Mouse (Mus musculus): ENCODE results near the gene Dock9. TPM values are rescaled to one million over a fixed set of nuclear protein-coding genes. Genes with fewer than 3 reads are reported as not detected.

Gene Dock9
- polyA plus RNA-seq, 1 experiment: 2.7 TPM

- Histone ChIP-seq H3K4me3 (ENCODE audit: insufficient read depth, poor library complexity, severe bottlenecking) (no peak overlapping the region), H3K79me3 (ENCODE audit: low read depth) (no peaks in the 10 kb centered on the region), H3K36me3 (ENCODE audit: control insufficient read depth, insufficient read depth) (no peaks in the 10 kb centered on the region), H3K79me2 (ENCODE audit: control insufficient read depth, insufficient read depth) (no peaks in the 10 kb centered on the region), H3ac (ENCODE audit: control insufficient read depth, insufficient read length, low read depth) (no peak overlapping the region), H3K27me3 (ENCODE audit: control insufficient read depth, insufficient read depth, insufficient read length) (no peaks in the 10 kb centered on the region)
- TF ChIP-seq MYOD1 (IDR thresholded peaks at IDR 0.05; ENCODE audit: control insufficient read depth, insufficient read length, low read depth): no peak
- no peak for TF ChIP-seq USF1 (IDR thresholded peaks at IDR 0.05; ENCODE audit: low read depth)
- no peak for TF ChIP-seq CTCF (IDR thresholded peaks at IDR 0.05; ENCODE audit: control insufficient read depth, insufficient read depth, insufficient read length)
- TF ChIP-seq CEBPB (IDR thresholded peaks at IDR 0.05; ENCODE audit: low read depth): no peak
- no peak for TF ChIP-seq MYOG (IDR thresholded peaks at IDR 0.05; ENCODE audit: control insufficient read depth, extremely low read depth, insufficient read length)
- no peak for TF ChIP-seq MAX (IDR thresholded peaks at IDR 0.05)
- TF ChIP-seq FOSL1 (IDR thresholded peaks at IDR 0.05; ENCODE audit: insufficient read depth, low read length, poor library complexity, severe bottlenecking): no peak
These were observed 62.0 kb downstream of the Dock9 start for GRCm38 (mm10) chr14:121735678-121736077.

- no peak for TF ChIP-seq MYOG (IDR thresholded peaks at IDR 0.05; ENCODE audit: control insufficient read depth, extremely low read depth, insufficient read length)
- no peak for TF ChIP-seq MAX (IDR thresholded peaks at IDR 0.05)
- no peak for TF ChIP-seq CTCF (IDR thresholded peaks at IDR 0.05; ENCODE audit: control insufficient read depth, insufficient read depth, insufficient read length)
- no peak for TF ChIP-seq FOSL1 (IDR thresholded peaks at IDR 0.05; ENCODE audit: insufficient read depth, low read length, poor library complexity, severe bottlenecking)
- TF ChIP-seq MYOD1 (IDR thresholded peaks at IDR 0.05; ENCODE audit: control insufficient read depth, insufficient read length, low read depth): no peak
- no peak for TF ChIP-seq CEBPB (IDR thresholded peaks at IDR 0.05; ENCODE audit: low read depth)
- TF ChIP-seq USF1 (IDR thresholded peaks at IDR 0.05; ENCODE audit: low read depth): no peak
These were observed 63.4 kb downstream of the Dock9 start for GRCm38 (mm10) chr14:121734217-121734616.

GRCm38 (mm10) chr14:121733694-121734093 lies 63.9 kb downstream of the Dock9 start:
- no peaks in the 10 kb centered on the region for H3K79me2 ChIP-seq (ENCODE audit: control insufficient read depth, insufficient read depth)
- H3K79me3 ChIP-seq (ENCODE audit: low read depth): no peaks in the 10 kb centered on the region
- TF ChIP-seq USF1 (IDR thresholded peaks at IDR 0.05; ENCODE audit: low read depth): no peak
- TF ChIP-seq MYOD1 (IDR thresholded peaks at IDR 0.05; ENCODE audit: control insufficient read depth, insufficient read length, low read depth): no peak
- TF ChIP-seq MAX (IDR thresholded peaks at IDR 0.05): no peak
- TF ChIP-seq FOSL1 (IDR thresholded peaks at IDR 0.05; ENCODE audit: insufficient read depth, low read length, poor library complexity, severe bottlenecking): no peak
- TF ChIP-seq CTCF (IDR thresholded peaks at IDR 0.05; ENCODE audit: control insufficient read depth, insufficient read depth, insufficient read length): no peak
- no peak for TF ChIP-seq CEBPB (IDR thresholded peaks at IDR 0.05; ENCODE audit: low read depth)
- no peak for TF ChIP-seq MYOG (IDR thresholded peaks at IDR 0.05; ENCODE audit: control insufficient read depth, extremely low read depth, insufficient read length)
- no peak overlapping the region for H3K4me3 ChIP-seq (ENCODE audit: insufficient read depth, poor library complexity, severe bottlenecking)
- no peaks in the 10 kb centered on the region for H3K27me3 ChIP-seq (ENCODE audit: control insufficient read depth, insufficient read depth, insufficient read length)
- H3ac ChIP-seq (ENCODE audit: control insufficient read depth, insufficient read length, low read depth): no peak overlapping the region
- H3K36me3 ChIP-seq (ENCODE audit: control insufficient read depth, insufficient read depth): no peaks in the 10 kb centered on the region

More at GRCm38 (mm10) chr14:121734217-121734616, 63.4 kb downstream of the Dock9 start:
- Histone ChIP-seq H3K79me2 (ENCODE audit: control insufficient read depth, insufficient read depth) (no peaks in the 10 kb centered on the region), H3K36me3 (ENCODE audit: control insufficient read depth, insufficient read depth) (no peaks in the 10 kb centered on the region), H3ac (ENCODE audit: control insufficient read depth, insufficient read length, low read depth) (no peak overlapping the region), H3K79me3 (ENCODE audit: low read depth) (no peaks in the 10 kb centered on the region), H3K27me3 (ENCODE audit: control insufficient read depth, insufficient read depth, insufficient read length) (no peaks in the 10 kb centered on the region), H3K4me3 (ENCODE audit: insufficient read depth, poor library complexity, severe bottlenecking) (no peak overlapping the region)

- Histone ChIP-seq H3K79me3 (ENCODE audit: low read depth) (no peaks in the 10 kb centered on the region), H3K27me3 (ENCODE audit: control insufficient read depth, insufficient read depth, insufficient read length) (no peaks in the 10 kb centered on the region), H3ac (ENCODE audit: control insufficient read depth, insufficient read length, low read depth) (no peak overlapping the region), H3K4me3 (ENCODE audit: insufficient read depth, poor library complexity, severe bottlenecking) (no peak overlapping the region), H3K36me3 (ENCODE audit: control insufficient read depth, insufficient read depth) (no peaks in the 10 kb centered on the region), H3K79me2 (ENCODE audit: control insufficient read depth, insufficient read depth) (no peaks in the 10 kb centered on the region)
- TF ChIP-seq CEBPB (IDR thresholded peaks at IDR 0.05; ENCODE audit: low read depth) (no peak), MAX (IDR thresholded peaks at IDR 0.05) (no peak), MYOD1 (IDR thresholded peaks at IDR 0.05; ENCODE audit: control insufficient read depth, insufficient read length, low read depth) (no peak), USF1 (IDR thresholded peaks at IDR 0.05; ENCODE audit: low read depth) (no peak), MYOG (IDR thresholded peaks at IDR 0.05; ENCODE audit: control insufficient read depth, extremely low read depth, insufficient read length) (no peak), CTCF (IDR thresholded peaks at IDR 0.05; ENCODE audit: control insufficient read depth, insufficient read depth, insufficient read length) (no peak), FOSL1 (IDR thresholded peaks at IDR 0.05; ENCODE audit: insufficient read depth, low read length, poor library complexity, severe bottlenecking) (no peak)
These were observed 65.4 kb downstream of the Dock9 start for GRCm38 (mm10) chr14:121732196-121732595.

- no peaks in the 10 kb centered on the region for H3K27me3 ChIP-seq (ENCODE audit: control insufficient read depth, insufficient read depth, insufficient read length)
- no peaks in the 10 kb centered on the region for H3K79me3 ChIP-seq (ENCODE audit: low read depth)
- H3K4me3 ChIP-seq (ENCODE audit: insufficient read depth, poor library complexity, severe bottlenecking): no peak overlapping the region
- H3K36me3 ChIP-seq (ENCODE audit: control insufficient read depth, insufficient read depth): no peaks in the 10 kb centered on the region
- no peak overlapping the region for H3ac ChIP-seq (ENCODE audit: control insufficient read depth, insufficient read length, low read depth)
- TF ChIP-seq MAX (IDR thresholded peaks at IDR 0.05): no peak
- no peak for TF ChIP-seq MYOG (IDR thresholded peaks at IDR 0.05; ENCODE audit: control insufficient read depth, extremely low read depth, insufficient read length)
- no peak for TF ChIP-seq FOSL1 (IDR thresholded peaks at IDR 0.05; ENCODE audit: insufficient read depth, low read length, poor library complexity, severe bottlenecking)
- TF ChIP-seq USF1 (IDR thresholded peaks at IDR 0.05; ENCODE audit: low read depth): no peak
- TF ChIP-seq MYOD1 (IDR thresholded peaks at IDR 0.05; ENCODE audit: control insufficient read depth, insufficient read length, low read depth): no peak
- TF ChIP-seq CEBPB (IDR thresholded peaks at IDR 0.05; ENCODE audit: low read depth): no peak
- no peak for TF ChIP-seq CTCF (IDR thresholded peaks at IDR 0.05; ENCODE audit: control insufficient read depth, insufficient read depth, insufficient read length)
- no peaks in the 10 kb centered on the region for H3K79me2 ChIP-seq (ENCODE audit: control insufficient read depth, insufficient read depth)
These were observed 65.9 kb downstream of the Dock9 start for GRCm38 (mm10) chr14:121731688-121732168.

Data from C2C12 (cell line).